Mouse (Mus musculus) right cerebral cortex, adult 18-20 months (tissue): ENCODE results near the gene Sptbn1.
A peak's percentile ranks its signal among the peaks of the same experiment; 100 is the strongest.
"Not testable (repeated sequence)": the region's sequence is repeated elsewhere in the genome, so short reads cannot be mapped to it uniquely, and the experiment has no call there.

ENCODE experiments used
- DNase-seq: peaks from one replicate; pipeline ENCODE4 v3.0.0; 2022; ENCODE audit warnings: mixed read lengths

Sptbn1 gene

GRCm38 (mm10) chr11:30255211-30255610 lies 12.8 kb downstream of the Sptbn1 start:
- DNase-seq = not testable (repeated sequence)

GRCm38 (mm10) chr11:30251294-30251904 lies 16.6 kb downstream of the Sptbn1 start:
- no peak for DNase-seq

- DNase-seq = no peak
These were observed 18.4 kb downstream of the Sptbn1 start for GRCm38 (mm10) chr11:30249452-30250016.

- DNase-seq = no peak
These were observed 20.9 kb downstream of the Sptbn1 start for GRCm38 (mm10) chr11:30247106-30247505.

- no peak for DNase-seq
These were observed 21.8 kb downstream of the Sptbn1 start for GRCm38 (mm10) chr11:30246161-30246560.

GRCm38 (mm10) chr11:30244172-30244571 lies 23.8 kb downstream of the Sptbn1 start:
- no peak for DNase-seq

- DNase-seq = peak; percentile 51
These were observed 24.4 kb downstream of the Sptbn1 start for GRCm38 (mm10) chr11:30243591-30243990.

GRCm38 (mm10) chr11:30240861-30241260 lies 27.1 kb downstream of the Sptbn1 start:
- no peak for DNase-seq

GRCm38 (mm10) chr11:30237960-30238359 lies 30.0 kb downstream of the Sptbn1 start:
- no peak for DNase-seq

- no peak for DNase-seq
These were observed 31.2 kb downstream of the Sptbn1 start for GRCm38 (mm10) chr11:30236681-30237242.

GRCm38 (mm10) chr11:30235666-30236065 lies 32.3 kb downstream of the Sptbn1 start:
- no peak for DNase-seq

- no peak for DNase-seq
These were observed 32.8 kb downstream of the Sptbn1 start for GRCm38 (mm10) chr11:30235218-30235617.

GRCm38 (mm10) chr11:30233946-30234345 lies 34.0 kb downstream of the Sptbn1 start:
- no peak for DNase-seq

GRCm38 (mm10) chr11:30232082-30232481 lies 35.9 kb downstream of the Sptbn1 start:
- DNase-seq = no peak

GRCm38 (mm10) chr11:30231336-30231735 lies 36.6 kb downstream of the Sptbn1 start:
- DNase-seq = no peak

- no peak for DNase-seq
These were observed 37.6 kb downstream of the Sptbn1 start for GRCm38 (mm10) chr11:30230330-30230771.

- no peak for DNase-seq
These were observed 41.2 kb downstream of the Sptbn1 start for GRCm38 (mm10) chr11:30226756-30227155.

- no peak for DNase-seq
These were observed 43.4 kb downstream of the Sptbn1 start for GRCm38 (mm10) chr11:30224599-30224998.

- no peak for DNase-seq
These were observed 45.3 kb downstream of the Sptbn1 start for GRCm38 (mm10) chr11:30222636-30223035.

- DNase-seq = no peak
These were observed 46.9 kb downstream of the Sptbn1 start for GRCm38 (mm10) chr11:30221043-30221442.

- no peak for DNase-seq
These were observed 49.6 kb downstream of the Sptbn1 start for GRCm38 (mm10) chr11:30218386-30218785.

GRCm38 (mm10) chr11:30217496-30217895 lies 50.5 kb downstream of the Sptbn1 start:
- DNase-seq = no peak

GRCm38 (mm10) chr11:30211663-30212416 lies 56.1 kb downstream of the Sptbn1 start:
- DNase-seq = no peak

- DNase-seq = no peak
These were observed 56.8 kb downstream of the Sptbn1 start for GRCm38 (mm10) chr11:30211141-30211540.
